Mouse (Mus musculus) left cerebral cortex, adult 18-20 months (tissue): ENCODE results near the gene Psors1c2. TPM values are rescaled to one million over a fixed set of nuclear protein-coding genes. Genes with fewer than 3 reads are reported as not detected.

Experiments used
- DNase-seq, 2 experiments: peaks; one replicate each; pipeline ENCODE4 v3.0.0; 2021 to 2022; ENCODE audit warnings: low spot score in 2 of 2, mixed read lengths in 1 of 2
- total RNA-seq, 2 experiments: library from RNA; stranded (reverse); gene quantifications; 2 replicates each; pipeline ENCODE4 v1.2.3; 2021

The Psors1c2 gene
- total RNA-seq, 2 experiments from 2014 or later = 0.44 to 0.84 TPM

GRCm38 (mm10) chr17:35516652-35517500 lies 16.1 kb upstream of the Psors1c2 start, which contains the start of the genes Tcf19 and Cchcr1:
Tcf19 (minus strand) TSS chr17:35516824.
Cchcr1 (plus strand) TSS chr17:35517100.
- peak; percentile 92 to 97 for DNase-seq

DNA sequence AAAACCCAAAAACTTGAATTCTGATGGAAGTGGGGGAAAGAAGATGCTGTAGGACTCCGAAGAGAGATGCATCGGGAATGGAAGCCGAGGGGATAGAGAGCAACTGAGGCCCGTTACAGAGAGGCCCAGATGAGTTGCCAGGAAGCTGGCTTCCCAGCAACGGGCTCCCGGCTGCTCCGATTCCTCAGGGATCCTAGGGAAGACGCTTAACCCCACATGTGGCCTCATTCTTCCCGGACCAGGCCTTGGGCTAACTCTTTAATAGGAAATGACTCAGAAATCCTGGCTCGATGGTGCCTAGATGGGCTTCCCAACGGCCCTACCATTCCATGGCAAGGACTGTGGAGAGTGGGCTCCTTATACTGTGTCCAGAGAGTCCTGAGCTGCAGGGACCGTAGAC lies 15.5 kb upstream of the Psors1c2 start:
- no peak for DNase-seq

GRCm38 (mm10) chr17:35524354-35524753 lies 8.6 kb upstream of the Psors1c2 start:
- no peak for DNase-seq

DNA sequence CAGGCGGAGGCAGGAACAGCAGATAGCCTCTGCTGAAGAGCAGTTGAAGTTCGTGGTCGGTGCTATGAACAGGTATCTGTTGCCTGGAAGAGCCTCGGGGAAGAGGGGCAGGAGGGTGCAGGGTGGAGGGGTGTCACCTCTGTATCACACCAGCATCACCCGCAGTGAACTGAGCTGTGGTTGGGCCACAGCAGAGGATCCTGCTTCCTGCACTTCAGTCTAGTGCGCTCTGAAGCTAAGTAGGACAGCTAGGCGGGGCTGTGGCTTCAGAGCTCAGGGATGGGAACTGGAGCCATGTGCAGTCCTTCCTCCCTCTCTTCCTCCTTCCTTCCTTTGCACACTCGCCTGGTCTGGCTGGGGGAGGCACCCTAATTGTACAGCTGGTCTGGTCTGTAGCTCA lies 6.4 kb upstream of the Psors1c2 start:
- DNase-seq = no peak

GRCm38 (mm10) chr17:35532360-35532759 lies 641 bp upstream of the Psors1c2 start:
- DNase-seq = no peak

DNA sequence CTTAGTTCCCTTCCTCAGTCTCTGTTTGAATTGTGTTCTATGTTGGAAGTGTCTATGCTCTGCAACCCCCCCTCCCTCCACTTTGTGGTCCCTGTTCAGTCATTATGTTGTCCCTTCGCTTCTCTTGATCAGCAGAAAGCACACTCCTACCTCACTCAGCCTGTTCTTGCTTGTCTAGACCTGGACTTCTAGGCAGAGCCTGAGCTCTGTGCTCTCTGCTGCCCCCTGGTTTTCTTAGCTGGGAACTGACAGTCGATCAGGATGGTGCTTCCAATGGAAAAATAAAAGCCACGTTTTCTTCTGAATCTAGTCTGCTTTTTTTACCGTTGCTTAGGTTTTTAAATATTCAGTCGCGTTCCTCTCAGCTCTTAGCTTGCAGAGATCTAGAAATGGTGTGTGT lies 1.3 kb downstream of the Psors1c2 start:
- DNase-seq = peak; percentile 82 to 84

- DNase-seq = peak; percentile 46 to 60
Observed at GRCm38 (mm10) chr17:35537421-35537820, 4.4 kb downstream of the Psors1c2 start.

DNA sequence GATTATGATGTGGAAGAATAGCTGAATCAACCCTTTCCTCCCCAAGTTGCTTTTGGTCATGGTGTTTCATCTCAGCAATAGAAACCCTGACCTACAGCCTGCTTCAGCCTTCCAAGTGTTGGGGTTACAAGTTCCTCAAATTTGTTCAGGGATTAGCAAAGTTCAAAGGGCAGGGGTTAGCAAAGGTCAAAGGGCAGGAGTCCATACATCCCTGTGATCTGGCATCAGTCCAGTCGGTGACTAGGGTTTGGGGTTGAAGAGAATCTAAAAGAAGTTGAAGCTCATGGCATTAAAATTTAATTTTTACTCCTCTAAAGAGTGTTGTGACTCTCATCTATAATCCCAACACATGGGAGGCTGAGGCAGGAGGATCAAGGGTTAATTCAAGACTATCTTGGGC lies 5.5 kb downstream of the Psors1c2 start:
- no peak for DNase-seq

DNA sequence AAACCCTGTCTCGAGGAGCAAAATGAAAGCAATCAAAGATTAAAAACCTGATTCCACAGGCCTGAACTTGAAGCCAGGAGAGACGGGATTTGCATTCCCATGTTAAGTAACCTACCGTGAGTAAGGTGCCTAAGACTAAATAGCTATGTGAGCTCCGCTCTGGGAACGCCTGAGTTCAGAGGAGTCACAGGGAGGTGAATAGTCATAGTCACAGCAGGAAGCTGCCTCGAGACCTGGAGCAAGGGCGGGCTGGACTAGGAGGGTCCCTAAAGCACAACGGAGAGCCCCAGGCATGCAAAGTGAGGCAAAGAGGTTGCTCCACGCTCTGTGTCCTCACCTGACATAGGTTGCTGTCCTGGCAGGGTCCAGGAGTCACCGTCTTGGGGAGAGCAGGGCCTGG lies 6.5 kb downstream of the Psors1c2 start:
- DNase-seq = no peak

DNA sequence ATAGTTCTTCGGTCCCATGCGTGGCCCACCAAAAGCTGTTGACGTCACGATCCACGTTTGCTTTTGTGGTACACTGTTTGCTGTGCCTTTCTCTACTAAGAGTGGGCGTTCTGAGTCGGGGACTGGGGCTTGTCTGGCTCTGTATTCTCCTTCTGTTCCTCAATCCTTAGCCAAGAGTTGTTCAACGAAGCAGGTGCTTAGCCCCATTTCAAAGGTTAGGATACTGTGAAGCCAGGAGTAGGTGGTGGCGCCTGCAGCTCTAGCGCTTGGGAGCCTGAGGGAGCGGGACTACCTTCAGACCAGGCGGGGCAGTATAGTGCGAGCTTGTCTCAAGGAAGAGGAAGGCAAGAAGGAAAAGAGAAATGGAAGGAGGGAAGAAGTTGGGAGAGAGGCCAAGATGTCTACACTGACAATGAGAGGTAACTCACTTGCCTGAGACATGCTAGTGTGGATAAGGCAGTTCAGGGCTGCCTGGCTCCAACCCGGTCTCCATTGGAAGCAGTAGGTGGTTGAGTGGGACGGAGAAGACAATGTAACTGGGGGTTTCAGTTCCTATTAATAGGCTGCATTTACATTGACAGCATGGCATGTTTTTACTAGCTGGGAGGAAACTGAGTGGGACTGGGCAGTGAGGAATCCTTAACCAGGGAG lies 9.9 kb downstream of the Psors1c2 start:
- peak in 1 of 2 experiments; percentile 32 for DNase-seq

- DNase-seq = no peak
Observed at GRCm38 (mm10) chr17:35543412-35543861, 10.4 kb downstream of the Psors1c2 start.

DNA sequence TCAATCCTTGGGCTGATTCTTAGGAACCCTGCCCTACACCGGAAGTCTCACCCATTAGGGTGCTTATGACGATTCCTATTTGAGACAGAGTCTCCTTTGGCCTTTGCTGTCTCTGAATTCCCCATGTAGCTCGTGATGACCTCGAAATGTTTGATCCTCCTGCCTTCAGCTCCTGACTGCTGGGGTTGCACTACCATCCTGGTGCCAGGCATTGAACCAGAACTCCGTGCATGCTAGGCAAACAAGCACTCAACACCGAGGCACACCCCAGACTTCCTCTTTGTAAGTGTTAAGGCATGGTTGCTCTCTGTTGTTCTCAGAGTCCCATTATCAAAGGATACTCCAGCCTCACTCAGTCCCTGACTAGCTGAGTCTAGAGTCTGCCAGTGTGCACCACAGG lies 11.0 kb downstream of the Psors1c2 start:
- no peak for DNase-seq

- peak; percentile 57 to 64 for DNase-seq
Observed at GRCm38 (mm10) chr17:35544680-35545079, 11.7 kb downstream of the Psors1c2 start.

GRCm38 (mm10) chr17:35547465-35547864 lies 14.5 kb downstream of the Psors1c2 start:
- no peak for DNase-seq

DNA sequence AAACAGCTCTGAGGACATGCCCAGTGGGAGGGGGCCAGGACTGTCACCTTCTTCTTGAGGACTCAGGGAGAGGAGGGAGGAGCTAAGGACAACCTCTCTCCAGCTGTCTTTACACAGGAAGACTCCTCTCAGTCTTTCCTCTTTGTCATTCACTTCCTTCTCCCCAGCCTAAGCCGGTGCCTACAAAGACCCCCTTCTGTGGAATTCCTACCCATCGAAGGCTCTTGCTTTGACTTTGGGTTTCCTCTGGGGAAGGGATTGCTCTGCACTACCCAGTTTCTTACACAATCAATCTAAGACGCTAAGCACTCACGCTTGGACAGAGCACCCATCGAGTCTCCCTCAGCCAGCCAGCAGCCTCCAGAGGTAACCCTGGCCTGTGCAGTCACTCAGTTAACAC lies 15.6 kb downstream of the Psors1c2 start:
- no peak for DNase-seq

- peak; percentile 81 to 88 for DNase-seq
Observed at GRCm38 (mm10) chr17:35549437-35550142, 16.6 kb downstream of the Psors1c2 start.

GRCm38 (mm10) chr17:35550143-35550494 lies 17.1 kb downstream of the Psors1c2 start:
- no peak for DNase-seq

- no peak for DNase-seq
Observed at GRCm38 (mm10) chr17:35550871-35551270, 17.9 kb downstream of the Psors1c2 start.

DNA sequence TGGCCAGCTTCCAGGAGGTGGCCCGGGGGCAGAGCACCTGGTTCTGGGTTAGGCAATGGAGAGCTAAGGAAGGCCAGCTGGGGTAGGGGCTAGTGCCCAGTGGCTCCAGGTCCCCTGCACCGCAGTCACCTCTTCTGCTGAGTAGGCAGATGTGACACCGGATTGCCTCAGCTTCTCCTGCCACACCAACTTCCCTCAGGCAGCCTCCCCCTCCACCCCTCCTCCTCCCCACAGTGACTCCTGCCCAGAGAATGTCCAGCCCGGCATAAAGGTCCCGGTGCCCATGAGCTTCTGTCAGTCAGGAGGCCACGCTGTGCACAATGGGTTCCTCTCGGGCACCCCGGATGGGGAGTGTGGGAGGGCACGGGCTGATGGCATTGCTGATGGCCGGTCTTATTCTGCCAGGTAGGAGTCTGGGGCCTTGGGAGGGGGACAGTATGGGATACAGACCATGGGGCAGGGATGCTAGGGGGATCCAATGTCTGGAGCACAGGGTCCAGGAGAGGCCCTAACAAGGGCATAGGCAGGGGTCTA lies 18.9 kb downstream of the Psors1c2 start, which contains the start of gene Cdsn:
Gene Cdsn, plus strand, starts transcription at position 248 of the 534 bp plus-strand sequence.
- DNase-seq = no peak

- no peak for DNase-seq
Observed at GRCm38 (mm10) chr17:35554321-35554720, 21.3 kb downstream of the Psors1c2 start.

DNA sequence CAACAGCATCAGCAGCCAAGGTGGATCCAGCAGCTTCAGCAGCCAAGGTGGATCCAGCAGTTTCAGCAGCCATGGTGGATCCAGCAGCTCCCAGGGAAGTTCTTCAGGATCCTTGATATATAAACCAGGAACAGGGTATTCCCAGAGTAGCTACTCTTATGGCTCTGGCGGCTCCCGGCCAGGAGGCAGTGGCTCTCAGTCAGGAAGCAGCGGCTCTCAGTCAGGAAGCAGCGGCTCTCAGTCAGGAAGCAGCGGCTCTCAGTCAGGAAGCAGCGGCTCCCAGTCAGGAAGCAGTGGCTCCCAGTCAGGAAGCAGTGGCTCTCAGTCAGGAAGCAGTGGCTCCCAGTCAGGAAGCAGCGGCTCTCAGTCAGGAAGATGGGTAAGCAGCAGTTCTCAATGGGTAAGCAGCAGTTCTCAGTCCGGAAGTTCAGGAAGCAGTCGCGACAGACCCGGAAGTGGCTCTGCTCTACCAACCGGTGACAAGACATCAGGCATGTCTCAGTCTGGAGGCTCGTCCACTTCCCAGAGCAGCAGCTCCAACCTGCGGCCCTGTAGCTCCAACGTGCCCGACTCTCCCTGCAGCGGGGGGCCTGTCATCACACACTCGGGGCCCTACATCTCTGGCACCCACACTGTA lies 21.9 kb downstream of the Psors1c2 start:
- DNase-seq = no peak
